Mouse (Mus musculus) kidney, postnatal 10 days (tissue): ENCODE measurements around the gene Gm44965.

Source experiments
- DNase-seq: peaks from one replicate; pipeline ENCODE4 v3.0.0; 2021; ENCODE audit warnings: mixed read lengths

The Gm44965 gene

DNA sequence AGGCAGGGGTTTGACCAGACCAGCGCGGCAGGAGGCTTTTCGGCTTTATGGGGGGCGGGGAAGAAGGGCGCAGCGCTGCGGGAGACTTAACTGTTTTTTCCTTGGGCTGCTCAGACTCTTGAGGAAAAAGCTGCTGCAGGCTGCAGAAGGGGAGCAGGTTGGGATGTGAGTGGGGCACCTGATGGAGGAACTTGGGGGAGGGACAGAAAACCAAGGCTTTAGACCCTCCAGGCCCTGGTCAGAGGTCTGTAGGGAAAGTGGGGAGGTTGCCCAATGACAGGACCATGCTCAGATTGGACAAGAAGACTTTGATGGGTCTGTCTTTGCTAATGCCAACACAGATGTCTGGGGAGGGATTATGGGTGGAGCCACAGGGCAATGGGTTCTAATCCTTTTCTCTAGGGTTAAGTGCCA is 33.8 kb downstream of the Gm44965 start:
- peak; percentile 45 for DNase-seq

GRCm38 (mm10) chr6:48628377-48628776 is 34.6 kb downstream of the Gm44965 start:
- DNase-seq = peak; percentile 70

GRCm38 (mm10) chr6:48628808-48629660 is 35.3 kb downstream of the Gm44965 start:
- peak; percentile 60 for DNase-seq

- DNase-seq = peak; percentile 67
Measured at GRCm38 (mm10) chr6:48629661-48630034, 35.9 kb downstream of the Gm44965 start.

- no peak for DNase-seq
Measured at GRCm38 (mm10) chr6:48630831-48631230, 37.1 kb downstream of the Gm44965 start.

GRCm38 (mm10) chr6:48635105-48635504 is 41.4 kb downstream of the Gm44965 start:
- DNase-seq = no peak

DNA sequence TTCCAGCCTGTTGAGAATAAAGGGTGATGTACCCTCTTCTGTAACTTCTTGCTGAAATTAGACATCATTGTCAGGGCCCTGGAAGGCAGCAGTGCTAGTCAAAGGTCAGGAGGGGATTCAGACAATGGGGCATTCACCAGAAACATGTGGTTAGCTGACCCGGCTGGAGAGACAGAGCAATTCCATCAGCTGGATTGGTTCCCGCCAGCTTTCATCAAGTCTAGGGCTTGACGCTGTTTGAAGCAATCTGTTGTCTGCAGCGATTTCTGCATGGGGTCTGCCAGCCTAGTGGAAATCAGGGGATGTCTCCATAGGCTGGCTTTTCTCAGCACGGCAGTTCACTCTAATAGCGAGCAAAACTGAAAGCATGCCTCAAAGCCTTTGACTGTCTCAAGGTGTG is 42.8 kb downstream of the Gm44965 start:
- DNase-seq = no peak

DNA sequence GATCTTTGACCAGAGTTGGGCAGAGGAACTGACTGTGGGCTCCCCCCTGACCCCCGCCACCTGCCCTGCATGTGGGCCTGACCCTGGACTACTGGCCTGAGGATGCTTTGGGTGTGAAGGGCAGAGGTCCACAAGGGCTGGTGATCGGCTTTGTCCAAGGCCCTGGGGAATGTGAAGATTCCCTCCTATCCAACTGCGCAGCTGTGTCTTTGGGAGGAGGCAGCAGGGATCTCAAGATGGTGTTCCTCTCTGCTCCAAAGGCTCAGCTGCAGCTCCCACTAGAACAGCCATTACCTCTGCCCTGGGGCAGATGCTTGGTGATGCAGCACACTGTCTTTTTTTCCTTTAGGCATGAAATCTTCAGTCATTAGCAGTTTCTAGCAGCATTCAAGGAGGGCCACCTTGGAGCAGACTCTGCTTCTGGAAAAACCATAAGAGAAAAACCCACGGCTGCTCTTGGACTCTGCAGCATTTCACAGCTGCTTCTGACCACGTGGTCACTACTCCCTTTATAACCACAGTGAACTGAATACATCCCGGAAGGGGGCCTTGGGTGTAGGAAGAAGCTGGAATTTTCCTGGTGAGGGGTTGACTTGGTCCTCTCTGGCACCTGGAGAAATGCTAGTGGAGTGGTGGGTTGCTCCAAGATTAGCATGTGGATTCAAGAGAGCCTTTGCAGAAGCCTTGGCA is 44.2 kb downstream of the Gm44965 start:
- DNase-seq = no peak

DNA sequence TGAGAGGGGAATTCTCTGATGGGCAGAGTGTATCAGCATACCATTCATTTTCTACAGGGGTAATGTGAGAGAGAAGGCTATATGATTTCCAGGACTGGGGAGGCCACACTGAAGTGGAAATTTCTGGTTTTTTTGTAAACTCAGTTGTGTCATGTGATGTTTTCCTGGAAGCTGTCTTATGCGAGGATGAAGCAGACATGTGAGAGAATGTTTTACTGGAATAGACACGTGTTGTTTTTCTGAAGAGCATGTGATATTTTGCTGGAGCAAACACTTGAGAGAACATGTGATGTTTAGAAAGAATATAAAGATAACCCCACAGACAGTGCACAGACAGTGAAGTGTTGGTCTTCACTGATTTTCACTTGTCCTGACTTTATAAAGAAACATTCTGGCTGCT is 44.8 kb downstream of the Gm44965 start:
- DNase-seq = no peak

DNA sequence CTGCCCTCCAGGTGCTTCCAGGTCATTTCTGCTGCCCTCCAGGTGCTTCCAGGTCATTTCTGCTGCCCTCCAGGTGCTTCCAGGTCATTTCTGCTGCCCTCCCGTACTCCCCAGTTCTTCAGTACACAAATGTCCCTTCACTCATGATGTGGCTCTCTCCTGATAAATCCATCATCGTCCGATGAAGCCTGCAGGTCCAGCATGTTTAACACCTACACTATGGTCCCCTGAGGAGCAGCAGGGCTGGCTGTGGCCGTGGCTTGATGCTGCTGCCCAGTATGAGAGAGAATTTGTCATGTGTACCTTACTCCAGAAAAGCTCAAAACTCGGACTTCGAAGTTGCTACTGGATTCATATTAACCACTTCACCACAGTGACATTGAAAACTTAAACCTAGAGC is 47.6 kb downstream of the Gm44965 start:
- DNase-seq = no peak

DNA sequence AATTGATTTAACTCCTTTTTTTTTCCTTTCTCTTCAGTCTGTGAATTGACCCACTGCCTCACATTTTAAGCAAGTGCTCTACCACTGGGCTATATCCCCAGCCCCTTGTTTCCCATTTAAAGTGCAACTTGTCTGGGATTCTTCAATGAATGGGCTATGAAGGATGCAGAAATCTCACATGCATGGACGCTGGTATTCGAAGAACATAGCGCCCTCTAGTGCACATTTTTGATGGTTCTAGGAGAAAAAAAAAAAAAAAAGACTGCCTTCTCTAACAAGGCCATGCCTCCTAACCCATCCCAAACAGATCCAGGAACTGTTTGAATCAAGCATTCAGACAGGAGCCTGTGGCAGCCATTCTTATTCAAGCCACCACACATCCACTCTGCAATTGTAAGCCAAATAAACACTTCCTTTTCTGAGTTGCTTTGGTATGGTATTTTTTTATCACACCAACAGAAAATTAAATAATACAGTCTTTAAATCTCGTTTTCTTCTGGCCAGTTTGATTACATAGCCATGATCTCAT is 49.1 kb downstream of the Gm44965 start:
- DNase-seq = peak; percentile 57

- peak; percentile 88 for DNase-seq
Measured at GRCm38 (mm10) chr6:48645660-48646308, 52.0 kb downstream of the Gm44965 start.

DNA sequence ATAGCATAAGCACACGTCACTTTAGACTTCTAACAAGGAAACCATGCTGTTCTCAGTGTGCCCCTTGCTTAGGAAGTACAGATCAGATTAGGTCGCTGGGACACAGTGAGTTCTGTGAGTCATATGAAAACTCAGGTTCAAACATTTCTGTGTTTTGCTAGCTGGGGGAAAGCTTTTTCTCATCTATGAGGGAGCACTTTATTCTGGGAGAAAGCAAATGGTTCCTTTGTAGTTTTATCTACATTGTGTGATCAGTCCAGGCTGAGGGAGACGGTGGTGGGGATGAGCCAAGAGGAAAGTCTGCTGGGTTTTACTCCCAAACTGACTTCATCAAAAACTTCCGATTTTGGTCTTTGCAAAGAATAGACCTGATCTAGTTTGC is 52.6 kb downstream of the Gm44965 start:
- DNase-seq = no peak

GRCm38 (mm10) chr6:48646995-48647394 is 53.3 kb downstream of the Gm44965 start, which contains the start of gene Gimap8:
Gene Gimap8 (plus strand): TSS chr6:48647234.
- peak; percentile 81 for DNase-seq

- no peak for DNase-seq
Measured at GRCm38 (mm10) chr6:48647611-48648010, 53.9 kb downstream of the Gm44965 start.

- DNase-seq = no peak
Measured at GRCm38 (mm10) chr6:48648779-48649178, 55.0 kb downstream of the Gm44965 start.

- DNase-seq = no peak
Measured at GRCm38 (mm10) chr6:48650041-48650440, 56.3 kb downstream of the Gm44965 start.

DNA sequence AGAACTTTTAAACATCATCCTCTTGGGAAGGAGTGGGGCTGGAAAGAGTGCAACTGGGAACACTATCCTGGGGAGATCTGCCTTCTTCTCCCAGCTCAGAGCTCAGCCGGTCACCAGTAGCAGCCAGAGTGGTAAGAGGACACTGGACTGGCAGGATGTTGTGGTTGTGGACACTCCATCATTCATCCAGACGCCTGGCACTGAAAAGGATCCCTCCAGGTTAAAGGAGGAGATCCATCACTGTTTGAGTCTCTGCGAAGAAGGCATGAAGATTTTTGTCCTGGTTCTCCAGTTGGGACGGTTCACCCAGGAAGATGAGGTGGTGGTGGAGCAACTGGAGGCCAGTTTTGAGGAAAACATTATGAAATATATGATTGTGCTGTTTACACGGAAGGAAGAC is 65.0 kb downstream of the Gm44965 start:
- no peak for DNase-seq

GRCm38 (mm10) chr6:48664750-48665149 is 71.0 kb downstream of the Gm44965 start:
- DNase-seq = no peak

- DNase-seq = no peak
Measured at GRCm38 (mm10) chr6:48665471-48665870, 71.7 kb downstream of the Gm44965 start.

DNA sequence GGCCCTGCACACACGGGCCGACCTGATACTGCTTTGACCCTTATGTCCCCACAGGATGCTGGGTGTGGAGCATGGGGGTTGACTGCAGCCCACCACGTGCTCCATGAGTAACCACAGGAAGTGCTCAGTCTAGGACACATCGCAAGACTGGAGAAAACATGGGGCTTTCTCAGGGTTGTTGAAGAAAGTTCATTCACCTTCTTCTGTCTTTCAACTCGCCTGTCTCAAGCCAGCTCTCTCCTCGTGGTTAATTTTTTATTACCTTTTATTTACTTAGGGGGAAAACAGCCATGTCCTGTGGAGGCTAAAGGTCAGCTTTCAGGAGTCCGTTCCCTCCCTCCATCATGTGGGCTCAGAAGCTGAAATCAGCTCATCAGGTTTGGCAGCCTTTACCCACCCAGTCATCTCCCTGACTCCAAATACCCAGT is 72.4 kb downstream of the Gm44965 start:
- peak; percentile 36 for DNase-seq

DNA sequence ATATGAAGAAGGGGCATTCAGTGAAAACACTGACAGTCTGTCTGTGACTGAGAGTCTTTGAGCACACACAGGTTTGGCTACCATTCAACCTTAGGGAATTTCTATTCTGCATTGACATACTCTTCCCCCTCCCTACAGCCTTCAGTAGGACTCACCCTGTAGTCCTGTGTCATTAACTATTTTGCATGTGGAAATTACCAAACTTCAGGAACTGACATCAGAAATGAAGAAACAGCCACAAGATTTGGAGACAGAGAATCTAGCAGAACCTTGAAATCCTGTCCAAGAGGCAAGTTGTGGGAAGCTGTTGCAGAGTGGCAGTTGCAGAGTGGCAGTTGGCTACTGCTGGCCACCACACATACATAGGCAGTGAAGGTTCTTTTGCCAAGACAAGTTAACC is 74.3 kb downstream of the Gm44965 start:
- no peak for DNase-seq
